Mouse (Mus musculus): ENCODE measurements around the gene Cd200r2.
"Not testable (repeated sequence)": the region's sequence is repeated elsewhere in the genome, so short reads cannot be mapped to it uniquely, and the experiment has no call there.

Gene Cd200r2

DNA sequence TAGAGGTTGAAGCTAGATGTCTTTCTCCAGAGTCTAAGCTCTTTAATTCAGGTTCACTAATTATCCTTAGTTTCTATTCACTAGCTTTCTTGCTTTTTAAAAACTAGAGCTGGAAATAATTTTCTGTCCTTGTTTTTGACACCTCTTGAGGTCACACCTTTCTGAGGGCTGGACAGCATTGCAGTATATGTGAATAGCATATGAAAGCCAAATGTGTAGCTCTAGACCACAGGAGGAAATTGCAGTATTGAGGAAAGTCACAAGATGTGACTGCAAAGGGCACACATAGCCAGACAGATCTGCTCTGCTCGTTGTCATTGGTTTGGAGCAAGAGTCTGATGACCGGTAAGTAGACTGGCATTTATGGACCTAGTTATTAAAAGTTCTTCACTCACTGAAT, at the start of gene Cd200r2:
Gene Cd200r2 (plus strand): TSS at position 301 of the 400 bp plus-strand sequence.
- DNase-seq (ENCODE audit: low read depth, low spot score), result no peak

DNA sequence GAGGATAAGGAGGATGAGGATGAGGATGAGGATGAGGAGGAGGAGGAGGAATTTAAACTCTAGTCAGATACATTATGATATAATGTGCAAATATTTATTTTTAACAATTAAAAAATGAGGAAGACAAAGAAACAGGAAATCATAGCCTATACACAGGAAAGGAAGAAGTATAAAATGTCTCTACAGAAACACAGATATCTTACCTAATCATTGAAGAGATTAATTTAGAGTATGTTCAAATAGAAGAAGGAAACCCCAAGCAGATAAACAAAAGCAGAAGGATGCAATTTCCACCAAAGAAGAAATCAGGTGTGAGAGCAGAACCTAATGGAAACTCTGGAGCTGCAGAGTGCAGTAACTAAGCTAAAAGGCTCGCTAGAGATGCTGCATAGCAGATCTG, 48.9 kb upstream of the Cd200r2 start:
- DNase-seq (ENCODE audit: low read depth, low spot score), result no peak

DNA sequence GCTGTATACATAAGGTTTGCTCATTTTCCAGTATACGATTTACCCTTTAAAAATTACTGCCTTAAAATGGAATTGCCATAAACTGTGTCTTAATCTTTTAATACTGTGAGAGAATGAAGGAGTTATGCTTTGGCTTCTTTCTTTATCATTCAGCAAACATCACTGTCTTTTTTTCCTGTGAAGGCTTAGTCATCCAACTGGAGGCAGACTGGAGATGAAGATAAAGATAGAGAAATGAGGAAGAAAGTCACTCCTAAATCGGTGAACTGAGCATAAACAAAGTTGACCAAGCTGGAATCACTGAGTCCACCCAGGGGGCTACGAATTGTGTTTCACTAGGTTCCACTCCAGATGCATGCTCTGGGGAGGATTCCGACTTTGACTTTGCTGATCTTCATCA, 46.4 kb upstream of the Cd200r2 start:
- DNase-seq (ENCODE audit: low read depth, low spot score), result no peak

DNA sequence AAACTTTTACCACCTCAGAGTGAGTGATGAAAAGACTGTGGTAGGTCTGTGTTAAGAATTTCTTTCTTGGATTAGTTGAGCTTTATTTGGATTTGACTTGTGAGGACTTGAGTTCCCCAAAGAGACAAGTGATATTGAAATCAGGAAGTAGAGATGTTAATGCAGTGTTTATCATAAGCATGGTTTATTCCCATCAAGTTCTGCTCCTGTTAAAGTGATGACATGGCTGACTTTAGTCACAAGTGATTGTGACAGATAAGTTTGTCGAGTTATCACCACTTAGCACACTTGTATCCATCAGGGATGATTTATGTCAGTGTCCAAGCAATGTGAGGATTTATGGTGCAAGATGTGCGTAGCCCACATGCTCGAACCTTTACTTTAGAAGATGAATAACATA, 34.6 kb upstream of the Cd200r2 start:
- DNase-seq (ENCODE audit: low read depth, low spot score), result no peak

DNA sequence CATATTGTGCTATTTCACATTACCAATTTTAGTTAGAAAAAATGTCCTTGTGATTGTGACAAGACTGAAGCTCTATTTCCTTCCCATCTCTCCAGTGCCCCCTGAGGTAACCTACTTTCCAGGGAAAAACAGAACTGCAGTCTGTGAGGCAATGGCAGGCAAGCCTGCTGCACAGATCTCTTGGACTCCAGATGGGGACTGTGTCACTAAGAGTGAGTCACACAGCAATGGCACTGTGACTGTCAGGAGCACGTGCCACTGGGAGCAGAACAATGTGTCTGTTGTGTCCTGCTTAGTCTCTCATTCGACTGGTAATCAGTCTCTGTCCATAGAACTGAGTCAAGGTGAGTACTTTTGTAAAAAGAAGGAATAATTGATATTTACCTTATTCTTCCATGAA, 33.7 kb upstream of the Cd200r2 start:
- DNase-seq (ENCODE audit: low read depth, low spot score), result not testable (repeated sequence)

DNA sequence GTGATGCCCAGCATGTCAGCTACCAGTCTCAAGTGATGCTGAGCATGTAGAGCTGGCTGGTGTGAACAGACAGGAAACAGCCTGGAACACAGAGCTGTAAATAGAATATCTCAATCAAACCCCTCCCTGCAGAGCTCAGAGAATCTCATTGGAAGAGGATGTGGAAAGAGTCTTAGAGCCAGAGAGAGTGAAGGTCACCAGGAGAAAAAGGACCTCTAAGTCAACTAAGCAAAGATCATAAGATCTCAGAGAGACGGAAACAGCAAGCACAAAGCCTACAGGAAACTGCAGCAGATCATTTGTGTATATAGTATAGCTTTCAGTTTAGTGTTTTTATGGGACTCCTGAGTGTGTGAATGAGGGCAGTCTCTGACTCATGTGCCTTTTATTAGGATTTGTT, 8.3 kb downstream of the Cd200r2 start:
- DNase-seq (ENCODE audit: low read depth, low spot score), result no peak

DNA sequence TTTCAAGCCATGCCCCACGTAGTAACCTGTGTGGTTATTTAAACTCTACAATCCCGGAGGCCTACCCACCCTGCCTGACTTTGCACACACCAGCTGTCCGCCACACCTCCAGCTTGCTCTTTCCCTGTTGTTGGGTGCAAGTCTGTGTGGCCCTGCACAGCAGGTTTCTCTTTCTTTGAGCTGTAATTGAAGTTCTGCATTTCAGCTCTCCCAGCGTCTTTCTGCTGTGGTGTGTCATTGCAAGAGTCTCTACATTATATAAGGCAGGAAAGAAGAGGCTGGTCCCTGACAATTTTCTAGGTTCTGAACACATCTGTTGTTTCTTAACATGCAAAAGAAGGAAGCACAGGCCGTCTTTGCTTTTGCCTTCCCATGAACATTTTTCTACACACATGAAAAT, 9.7 kb downstream of the Cd200r2 start:
- no peak for DNase-seq (ENCODE audit: low read depth, low spot score)

DNA sequence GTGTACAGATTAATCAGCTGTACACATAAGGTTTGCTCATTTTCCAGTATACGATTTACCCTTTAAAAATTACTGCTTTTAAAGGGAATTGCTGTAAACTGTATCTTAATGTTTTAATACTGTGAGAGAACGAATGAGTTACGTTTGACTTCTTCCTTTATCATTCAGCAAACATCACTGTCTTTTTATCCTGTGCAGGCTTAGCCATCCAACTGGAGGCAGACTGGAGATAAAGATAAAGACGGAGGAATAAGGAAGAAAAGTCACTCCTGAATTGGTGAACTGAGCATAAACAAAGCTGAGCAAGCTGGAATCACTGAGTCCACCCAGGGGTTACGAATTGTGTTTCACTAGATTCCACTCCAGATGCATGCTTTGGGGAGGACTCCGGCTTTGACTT, 10.7 kb downstream of the Cd200r2 start:
- no peak for DNase-seq (ENCODE audit: low read depth, low spot score)

DNA sequence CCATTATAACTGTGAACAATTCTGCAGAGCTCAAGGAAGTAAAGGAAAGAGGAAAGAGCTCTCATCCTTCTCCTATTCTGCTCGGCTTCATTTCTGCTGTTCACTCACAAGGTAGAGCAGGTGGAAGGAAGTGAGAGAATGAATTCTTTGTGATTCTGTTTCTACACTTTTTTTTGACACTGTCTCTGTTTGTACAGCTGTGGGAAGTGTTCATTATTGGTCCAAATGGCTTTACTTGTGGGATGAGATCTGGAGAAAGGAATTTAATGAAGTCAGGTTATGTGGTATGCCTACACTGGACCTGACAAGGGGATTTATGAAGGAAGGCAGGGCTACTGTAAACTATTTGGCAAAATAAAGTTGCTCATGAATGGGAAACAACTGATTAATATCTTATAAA, 23.9 kb downstream of the Cd200r2 start:
- DNase-seq (ENCODE audit: low read depth, low spot score), result no peak

DNA sequence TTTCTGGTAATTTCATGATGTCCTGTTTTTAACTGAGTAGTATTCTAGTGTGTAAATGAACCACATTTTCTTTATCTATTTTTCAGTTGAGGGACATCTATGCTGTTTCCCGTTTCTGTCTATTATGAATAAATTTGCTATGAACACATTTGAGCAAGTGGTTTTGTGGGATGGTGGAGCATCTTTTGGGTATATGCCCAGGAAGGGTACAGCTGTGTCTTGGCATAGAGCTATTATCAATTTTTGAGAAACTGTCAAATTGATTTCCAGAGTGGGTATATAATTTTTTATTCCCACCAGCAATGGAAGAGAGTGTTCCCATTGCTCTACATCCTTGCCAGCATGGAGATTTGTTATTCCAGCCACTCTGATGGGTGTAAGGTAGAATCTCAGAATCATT, 65.1 kb downstream of the Cd200r2 start:
- DNase-seq (ENCODE audit: low read depth, low spot score), result no peak

DNA sequence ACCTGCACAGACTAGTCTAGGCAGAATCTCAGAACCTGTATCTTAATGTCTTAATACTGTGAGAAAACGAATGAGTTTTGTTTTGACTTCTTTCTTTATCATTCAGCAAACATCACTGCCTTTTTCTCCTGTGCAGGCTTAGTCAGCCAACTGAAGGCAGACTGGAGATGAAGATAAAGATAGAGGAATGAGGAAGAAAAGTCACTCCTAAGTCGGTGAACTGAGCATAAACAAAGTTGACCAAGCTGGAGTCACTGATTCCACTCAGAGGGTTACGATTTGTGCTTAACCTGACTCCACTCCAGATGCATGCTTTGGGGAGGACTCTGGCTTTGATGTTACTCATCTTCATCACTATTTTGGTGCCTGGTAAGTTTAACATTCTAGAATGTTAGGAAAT, 76.6 kb downstream of the Cd200r2 start, which contains the start of gene Cd200r3:
Gene Cd200r3 (plus strand): TSS at position 211 of the 400 bp plus-strand sequence.
- DNase-seq (ENCODE audit: low read depth, low spot score), result no peak

DNA sequence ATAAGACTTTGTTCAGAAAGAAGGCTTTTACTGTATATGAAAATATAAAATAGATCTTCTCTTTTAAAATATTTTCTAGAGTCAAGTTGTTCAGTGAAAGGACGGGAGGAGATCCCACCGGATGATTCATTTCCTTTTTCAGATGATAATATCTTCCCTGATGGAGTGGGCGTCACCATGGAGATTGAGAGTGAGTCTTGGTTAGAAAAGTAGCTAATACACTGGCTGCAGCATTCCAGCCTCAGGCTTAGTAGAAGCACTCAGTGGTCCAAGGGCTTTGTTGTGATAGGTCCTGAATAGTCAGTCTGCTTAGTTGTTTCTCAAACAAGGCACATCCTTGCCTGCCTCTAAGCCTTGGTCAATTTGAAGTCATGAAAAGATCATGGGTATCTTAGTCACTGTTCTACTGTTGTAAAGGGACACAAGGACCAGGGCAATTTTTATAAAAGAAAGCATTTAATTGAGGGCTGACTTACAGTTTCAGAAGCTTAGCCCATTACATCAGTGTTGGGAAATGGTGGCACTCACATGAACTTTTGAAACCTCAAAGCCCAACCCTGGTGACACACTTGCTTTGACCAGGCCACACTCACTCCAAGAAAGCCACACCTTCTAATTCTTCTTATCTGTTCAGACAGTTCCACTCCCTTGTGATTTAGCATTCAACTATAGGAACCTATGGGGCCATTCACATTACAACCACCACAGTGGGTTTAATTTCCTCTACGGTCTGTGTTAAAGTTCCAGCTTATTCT, 84.6 kb downstream of the Cd200r2 start:
- DNase-seq (ENCODE audit: low read depth, low spot score), result no peak

DNA sequence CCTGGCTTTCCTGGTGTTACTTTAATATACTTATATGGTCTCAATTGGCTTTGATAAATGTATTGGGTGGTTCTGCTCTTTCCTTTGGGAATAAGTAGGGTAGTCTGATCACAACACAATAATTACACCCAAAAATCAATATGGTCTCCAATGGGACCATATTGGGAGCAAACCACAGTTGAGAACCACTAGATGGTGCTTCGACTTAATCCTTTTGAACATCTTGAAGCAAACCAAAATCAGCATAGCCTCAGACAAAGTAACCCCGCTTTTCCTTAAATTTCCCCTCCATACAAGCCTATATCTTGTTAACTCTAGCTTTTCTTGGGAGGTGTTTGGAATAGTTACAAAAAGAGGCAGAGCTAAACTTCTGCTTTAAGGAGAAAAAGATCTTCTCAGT, 95.4 kb downstream of the Cd200r2 start:
- no peak for DNase-seq (ENCODE audit: low read depth, low spot score)

DNA sequence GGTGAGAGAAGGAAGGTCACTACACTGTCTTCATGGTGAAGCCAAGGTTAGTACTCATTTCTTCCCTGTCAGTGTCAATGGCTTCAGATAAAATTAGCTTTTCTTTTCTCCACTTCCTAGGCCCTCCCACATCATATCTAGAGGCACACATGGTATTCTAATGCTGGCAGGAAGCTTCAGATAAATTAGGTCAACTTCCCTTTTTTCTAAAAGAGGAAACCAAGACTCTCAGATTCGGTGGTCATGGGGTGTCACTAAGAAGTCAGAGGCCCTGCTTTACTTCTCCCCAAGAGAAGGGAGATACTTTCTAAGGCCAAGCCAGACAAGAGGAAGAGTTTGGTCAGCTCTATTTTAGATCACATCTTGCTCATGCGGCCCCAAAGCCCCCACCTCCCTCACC, 95.9 kb downstream of the Cd200r2 start:
- DNase-seq (ENCODE audit: low read depth, low spot score), result no peak

DNA sequence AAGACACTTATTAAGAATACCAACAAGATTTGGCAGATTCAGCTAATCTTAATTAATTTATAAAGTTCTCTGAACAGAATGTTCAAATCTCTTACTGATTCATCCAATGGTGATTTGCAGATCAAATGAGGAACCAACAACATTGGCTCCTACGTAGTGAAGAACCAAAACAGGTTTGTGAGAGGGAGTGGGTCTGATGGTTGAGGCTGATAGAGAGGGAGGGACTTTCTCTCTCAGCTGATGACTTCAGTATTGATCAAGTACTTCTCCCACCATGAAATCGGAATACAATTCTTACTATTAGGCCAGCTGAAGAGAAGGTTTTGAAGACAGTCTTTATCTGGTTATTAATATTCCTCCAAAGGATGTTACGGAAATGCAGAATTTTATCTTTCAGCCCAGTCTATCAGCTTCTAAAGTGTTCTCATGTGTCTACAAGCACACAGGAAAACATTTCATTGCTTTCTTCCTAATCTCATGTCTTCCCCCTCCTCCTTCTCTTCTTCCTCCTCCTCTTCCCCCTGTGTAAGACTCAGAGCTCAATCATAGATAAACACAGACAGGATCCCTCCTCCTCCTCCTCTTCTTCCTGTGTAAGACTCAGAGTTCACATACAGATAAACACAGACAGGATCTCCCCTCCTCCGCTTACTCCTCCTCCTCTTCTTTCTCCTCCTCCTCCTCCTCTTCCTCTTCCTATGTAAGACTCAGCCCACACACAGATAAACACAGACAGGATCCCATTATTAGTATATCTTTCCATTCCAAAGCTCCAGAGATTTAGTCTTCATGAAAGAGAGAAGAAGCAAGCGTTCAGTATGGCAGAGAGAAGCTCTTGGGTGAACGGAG, 97.9 kb downstream of the Cd200r2 start:
- no peak for DNase-seq (ENCODE audit: low read depth, low spot score)

DNA sequence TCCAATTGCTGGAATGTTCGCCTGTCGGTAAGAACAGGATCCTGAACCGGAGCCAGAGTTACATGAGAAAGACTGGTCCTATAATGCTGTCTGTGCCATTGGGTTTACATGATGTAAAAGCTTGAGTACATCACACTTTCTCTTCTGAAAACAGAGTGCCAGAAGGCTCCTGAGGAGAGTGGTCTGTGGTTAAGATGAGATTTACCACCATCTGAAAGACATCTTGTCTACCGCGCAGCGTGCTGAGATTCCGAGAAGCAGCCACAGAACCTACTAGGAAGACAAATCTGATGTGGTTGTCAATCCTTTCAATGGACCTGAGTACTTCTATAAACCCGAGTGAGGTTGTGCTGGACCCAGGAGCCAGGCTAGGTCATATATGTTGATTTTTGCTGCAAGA, 98.5 kb downstream of the Cd200r2 start:
- no peak for DNase-seq (ENCODE audit: low read depth, low spot score)
